Mouse (Mus musculus) liver, embryonic 14.5 days (tissue): ENCODE measurements around the gene Dnaaf2. TPM values are rescaled to one million over a fixed set of nuclear protein-coding genes. Genes with fewer than 3 reads are reported as not detected.

Experiments
- ATAC-seq: fragments of 200-750 bp; cut with Nextera tagmentation; 2 replicates; pipeline ENCODE4 v1.8.0; 2017; ENCODE audit warnings: moderate number of reproducible peaks, mild to moderate bottlenecking, moderate library complexity; ENCODE audit not compliant: insufficient read depth
- DNase-seq, 3 experiments: peaks; one replicate each; pipeline ENCODE4 v3.0.0-alpha.2; 2012 to 2013; ENCODE audit warnings: low read depth in 3 of 3, low spot score in 3 of 3
- H3K27ac ChIP-seq: fragments of 300-500 bp; sonication (generic); 2 replicates; pipeline ENCODE4 v1.5.1; 2014; ENCODE audit warnings: moderate library complexity, mild to moderate bottlenecking, control low read depth, inconsistent platforms
- H3K27me3 ChIP-seq: fragments of 300-500 bp; sonication (generic); 2 replicates; pipeline ENCODE4 v1.6.1; 2014; ENCODE audit warnings: mild to moderate bottlenecking, low read length, moderate library complexity; ENCODE audit not compliant: control insufficient read depth, insufficient read depth
- H3K36me3 ChIP-seq: fragments of 300-500 bp; sonication (generic); replicated peaks from 2 replicates; pipeline ENCODE4 v1.6.1; 2014; ENCODE audit warnings: low read depth; ENCODE audit not compliant: control insufficient read depth, insufficient read depth
- H3K4me1 ChIP-seq, 2 experiments: fragments of 200-500 bp in 1 of 2; fragments of 300-500 bp in 1 of 2; sonication (generic) in 1 of 2; replicated peaks; 2 replicates each; pipeline ENCODE4 v1.6.1; 2012 to 2014; ENCODE audit warnings: antibody characterized with exemption in 1 of 2, inconsistent platforms in 1 of 2, low read length in 1 of 2; ENCODE audit not compliant: control insufficient read depth in 2 of 2, insufficient read depth in 2 of 2
- H3K4me2 ChIP-seq: fragments of 300-500 bp; sonication (generic); 2 replicates; pipeline ENCODE4 v1.6.1; 2014; ENCODE audit warnings: low read depth, mild to moderate bottlenecking, control low read depth, moderate library complexity
- H3K4me3 ChIP-seq, 2 experiments: fragments of 200-500 bp in 1 of 2; fragments of 300-500 bp in 1 of 2; sonication (generic) in 1 of 2; 2 replicates each; pipeline ENCODE4 v1.5.1; 2012 to 2014; ENCODE audit warnings: low read depth in 2 of 2, low read length in 2 of 2, mild to moderate bottlenecking in 2 of 2, control low read depth in 1 of 2, inconsistent platforms in 1 of 2, moderate library complexity in 1 of 2; ENCODE audit not compliant: insufficient read depth in 1 of 2
- H3K9ac ChIP-seq: fragments of 300-500 bp; sonication (generic); replicated peaks from 2 replicates; pipeline ENCODE4 v1.6.1; 2014; ENCODE audit warnings: mild to moderate bottlenecking, control low read depth, moderate library complexity
- H3K9me3 ChIP-seq: fragments of 300-500 bp; sonication (generic); 2 replicates; pipeline ENCODE4 v1.6.1; 2016; ENCODE audit warnings: low read length, mixed read lengths; ENCODE audit not compliant: control insufficient read depth
- CTCF ChIP-seq: IDR thresholded peaks from 2 replicates; pipeline ENCODE4 v1.5.1; 2016; ENCODE audit warnings: antibody characterized with exemption, low read depth, control low read depth
- EP300 ChIP-seq: IDR thresholded peaks from 2 replicates; pipeline ENCODE4 v1.6.1; 2016; ENCODE audit warnings: antibody characterized with exemption, low read depth
- WGBS: fragments of 180-500 bp; shearing (Covaris S2); extraction: QIAGEN DNeasy Blood & Tissue Kit; methylation state at CpG from one replicate; pipeline ENCODE4 v1.1.7; 2014; ENCODE audit not compliant: insufficient replicate concordance; 5-methylcytosine and 5-hydroxymethylcytosine counted together
- microRNA-seq: library from miRNA; unstranded; fragments of <30 nt; microRNA quantifications from one replicate; pipeline ENCODE4, GENCODE M21; 2016
- polyA plus RNA-seq, 2 experiments: library from polyadenylated mRNA; depleted of rRNA in 1 of 2; stranded (reverse) in 1 of 2; unstranded in 1 of 2; fragments of >200 nt; fragmentation: Nextera tagmentation in 1 of 2; extraction: Ambion mirVana in 1 of 2; gene quantifications; 2 replicates each; pipeline versions ENCODE4 v1.2.1 to v1.2.3; 2012 to 2014

Dnaaf2 gene
- polyA plus RNA-seq, 2 experiments = 2.8 to 2.9 TPM

- Histone ChIP-seq H3K4me3 (no peak overlapping the region), H3K36me3 (no peaks in the 10 kb centered on the region), H3K9me3 (no peaks in the 10 kb centered on the region), H3K27me3 (no peaks in the 10 kb centered on the region; the same call in 1 of the 2 replicates), H3K4me1 (no peaks in the 10 kb centered on the region), H3K4me2 (no peak overlapping the region), H3K9ac (no peak overlapping the region), H3K27ac (no peak overlapping the region)
- 78% methylated on average over 5 of the region's 5 CpGs for WGBS
- DNase-seq = no peak
- TF ChIP-seq EP300 = no peak
- no peak for TF ChIP-seq CTCF
- ATAC-seq = no peak
Measured at GRCm38 (mm10) chr12:69147166-69147735, 51.0 kb downstream of the Dnaaf2 start.

DNA sequence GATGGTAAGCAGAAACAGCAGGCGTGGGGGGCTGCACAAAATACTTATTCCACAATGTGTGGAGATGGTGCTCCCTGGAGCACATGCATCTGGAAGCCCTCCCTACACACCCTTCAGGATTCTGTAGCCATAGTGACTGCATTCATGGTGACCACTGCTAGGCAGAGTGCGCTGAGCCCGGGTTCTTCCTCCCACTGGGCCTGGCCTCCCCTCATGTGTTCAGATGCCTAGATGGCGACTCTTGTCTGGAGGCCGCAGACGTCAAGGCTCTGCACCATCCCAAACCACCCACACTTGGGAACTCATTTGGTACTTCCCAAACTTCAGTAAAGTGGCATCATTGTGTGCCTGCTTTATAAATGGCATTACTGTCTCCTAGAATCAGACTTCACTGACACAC lies 54.8 kb downstream of the Dnaaf2 start:
- Histone ChIP-seq H3K9ac (no peak overlapping the region), H3K4me3 (no peak overlapping the region)

DNA sequence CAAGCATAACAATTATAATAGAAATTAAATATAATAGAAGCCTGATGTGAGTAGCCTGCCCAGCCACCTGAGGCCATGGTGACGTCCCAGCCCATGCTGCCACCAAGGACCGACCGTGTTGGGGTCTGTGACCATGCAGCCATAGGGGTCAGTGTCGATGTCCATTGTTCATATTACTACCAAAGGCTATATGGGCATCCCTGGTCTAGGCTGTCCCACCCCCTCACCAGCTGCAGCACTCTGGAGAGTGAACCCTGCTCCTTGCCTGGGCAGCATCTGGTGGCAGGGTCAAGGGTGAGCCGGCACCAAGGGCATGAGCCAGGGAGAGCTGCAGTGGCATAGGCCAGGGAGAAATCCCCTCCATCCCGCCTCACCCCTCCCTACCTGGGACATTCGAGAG lies 58.4 kb downstream of the Dnaaf2 start:
- 60% methylated on average over 7 of the region's 7 CpGs for WGBS
- H3K36me3 ChIP-seq = no peaks in the 10 kb centered on the region
- no peak for DNase-seq
- no peak overlapping the region for H3K27ac ChIP-seq
- H3K4me3 ChIP-seq = no peak overlapping the region
- TF ChIP-seq CTCF = no peak
- TF ChIP-seq EP300 = no peak
- ATAC-seq = no peak
- H3K9ac ChIP-seq = no peak overlapping the region
- no peaks in the 10 kb centered on the region for H3K4me1 ChIP-seq
- H3K4me2 ChIP-seq = no peak overlapping the region
- no peaks in the 10 kb centered on the region for H3K27me3 ChIP-seq
- H3K9me3 ChIP-seq = no peaks in the 10 kb centered on the region

More for the DNA sequence above, 54.8 kb downstream of the Dnaaf2 start:
- Histone ChIP-seq H3K36me3 (no peaks in the 10 kb centered on the region), H3K9me3 (no peaks in the 10 kb centered on the region), H3K4me1 (no peaks in the 10 kb centered on the region), H3K4me2 (no peak overlapping the region), H3K27me3 (no peaks in the 10 kb centered on the region), H3K27ac (no peak overlapping the region)
- TF ChIP-seq EP300 (no peak), CTCF (no peak)
- 61% methylated on average over 6 of the region's 6 CpGs for WGBS
- ATAC-seq = no peak
- no peak for DNase-seq

- H3K9ac ChIP-seq = no peak overlapping the region
- no peak for TF ChIP-seq EP300
- no peak for TF ChIP-seq CTCF
- H3K4me2 ChIP-seq = no peak overlapping the region
- DNase-seq (no peak), ATAC-seq (no peak)
- no peaks in the 10 kb centered on the region for H3K9me3 ChIP-seq
- no peaks in the 10 kb centered on the region for H3K27me3 ChIP-seq
- no peak overlapping the region for H3K4me3 ChIP-seq
- H3K27ac ChIP-seq = no peak overlapping the region
- 55% methylated on average over 3 of the region's 3 CpGs for WGBS
- no peaks in the 10 kb centered on the region for H3K36me3 ChIP-seq
- H3K4me1 ChIP-seq = no peaks in the 10 kb centered on the region
Measured at GRCm38 (mm10) chr12:69139201-69139600, 59.0 kb downstream of the Dnaaf2 start.

Small RNAs within 50 kb of the gene (microRNA-seq; reads per million reads assigned to microRNA genes)
- gene Gm47287 (not detected), gene Gm47295 (1.3 reads per million)

Other genes with a start within 250 kb of the Dnaaf2 start
- 977 and 1,778 TPM in 2 replicates for gene Rps29, start 39.2 kb downstream of the Dnaaf2 start, polyA plus RNA-seq (2012; rRNA removed)
- 1,444 and 1,541 TPM in 2 replicates for gene Rps29, start 39.2 kb downstream of the Dnaaf2 start, polyA plus RNA-seq (2014; fragmentation: Nextera tagmentation; extraction: Ambion mirVana)
- 8.9 and 11.1 TPM in 2 replicates for gene Lrr1, start 29.6 kb downstream of the Dnaaf2 start, polyA plus RNA-seq (2012; rRNA removed)
- gene Lrr1, start 29.6 kb downstream of the Dnaaf2 start, polyA plus RNA-seq (2014; fragmentation: Nextera tagmentation; extraction: Ambion mirVana) = 21.3 and 22.9 TPM in 2 replicates
- 286 and 515 TPM in 2 replicates for gene Rpl36al, start 14.3 kb downstream of the Dnaaf2 start, polyA plus RNA-seq (2012; rRNA removed)
- gene Rpl36al, start 14.3 kb downstream of the Dnaaf2 start, polyA plus RNA-seq (2014; fragmentation: Nextera tagmentation; extraction: Ambion mirVana) = 614 and 643 TPM in 2 replicates
- gene Mgat2, start 14.3 kb downstream of the Dnaaf2 start, polyA plus RNA-seq (2012; rRNA removed) = 9.2 and 11.0 TPM in 2 replicates
- 23.3 and 24.1 TPM in 2 replicates for gene Mgat2, start 14.3 kb downstream of the Dnaaf2 start, polyA plus RNA-seq (2014; fragmentation: Nextera tagmentation; extraction: Ambion mirVana)
- gene Gm49383, start 1.3 kb downstream of the Dnaaf2 start, polyA plus RNA-seq (2012; rRNA removed) = 4.9 TPM in 2 replicates
- 15.7 and 19.1 TPM in 2 replicates for gene Gm49383, start 1.3 kb downstream of the Dnaaf2 start, polyA plus RNA-seq (2014; fragmentation: Nextera tagmentation; extraction: Ambion mirVana)
- 1.2 and 8.0 TPM in 2 replicates for gene Gm49384, start 5.8 kb upstream of the Dnaaf2 start, polyA plus RNA-seq (2012; rRNA removed)
- gene Gm49384, start 5.8 kb upstream of the Dnaaf2 start, polyA plus RNA-seq (2014; fragmentation: Nextera tagmentation; extraction: Ambion mirVana) = 16.3 and 17.4 TPM in 2 replicates
- 18.9 and 25.6 TPM in 2 replicates for gene Pole2, start 29.8 kb upstream of the Dnaaf2 start, polyA plus RNA-seq (2012; rRNA removed)
- gene Pole2, start 29.8 kb upstream of the Dnaaf2 start, polyA plus RNA-seq (2014; fragmentation: Nextera tagmentation; extraction: Ambion mirVana) = 25.8 and 28.3 TPM in 2 replicates
- 0.26 and 3.3 TPM in 2 replicates for gene Klhdc1, start 42.7 kb upstream of the Dnaaf2 start, polyA plus RNA-seq (2012; rRNA removed)
- gene Klhdc1, start 42.7 kb upstream of the Dnaaf2 start, polyA plus RNA-seq (2014; fragmentation: Nextera tagmentation; extraction: Ambion mirVana) = 1.9 and 3.6 TPM in 2 replicates
- gene Klhdc2, start 98.3 kb upstream of the Dnaaf2 start, polyA plus RNA-seq (2012; rRNA removed) = 28.8 and 43.4 TPM in 2 replicates
- 84.9 and 92.3 TPM in 2 replicates for gene Klhdc2, start 98.3 kb upstream of the Dnaaf2 start, polyA plus RNA-seq (2014; fragmentation: Nextera tagmentation; extraction: Ambion mirVana)
- gene Nemf, start 158.7 kb upstream of the Dnaaf2 start, polyA plus RNA-seq (2012; rRNA removed) = 5.2 and 11.1 TPM in 2 replicates
- 33.7 and 35.4 TPM in 2 replicates for gene Nemf, start 158.7 kb upstream of the Dnaaf2 start, polyA plus RNA-seq (2014; fragmentation: Nextera tagmentation; extraction: Ambion mirVana)
- gene Arf6, start 173.7 kb upstream of the Dnaaf2 start, polyA plus RNA-seq (2012; rRNA removed) = 41.3 and 45.8 TPM in 2 replicates
- gene Arf6, start 173.7 kb upstream of the Dnaaf2 start, polyA plus RNA-seq (2014; fragmentation: Nextera tagmentation; extraction: Ambion mirVana) = 35.7 and 39.6 TPM in 2 replicates
- gene Gm9887, start 174.0 kb upstream of the Dnaaf2 start, polyA plus RNA-seq (2012; rRNA removed) = 0.20 and 0.23 TPM in 2 replicates
- 0.40 and 1.0 TPM in 2 replicates for gene Gm9887, start 174.0 kb upstream of the Dnaaf2 start, polyA plus RNA-seq (2014; fragmentation: Nextera tagmentation; extraction: Ambion mirVana)